Mouse (Mus musculus): ENCODE results near the gene Tmie. TPM values are rescaled to one million over a fixed set of nuclear protein-coding genes. Genes with fewer than 3 reads are reported as not detected.

Gene Tmie
- polyA plus RNA-seq, 1 experiment from 2014 or later = 0.70 TPM

- H3K9ac ChIP-seq (ENCODE audit: low read length) = no peak within 1 kb of the TSS; the same call in 1 of the 2 replicates
- DNase-seq (ENCODE audit: low spot score) (no peak), ATAC-seq (ENCODE audit: insufficient read depth, low FRiP score, low TSS enrichment) (no peak)
- 14% methylated on average over 12 of the region's 12 CpGs for WGBS
- no peaks in the 10 kb centered on the region for H3K36me3 ChIP-seq (ENCODE audit: control insufficient read depth, insufficient read depth, low read length)
- H3K4me3 ChIP-seq (ENCODE audit: low read depth, low read length) = peak within 1 kb of the TSS; percentile 43
- H3K27me3 ChIP-seq (ENCODE audit: control insufficient read depth, insufficient read depth, low read length) = peaks cover 32% of the 10 kb centered on the region
- peak within 1 kb of the TSS; percentile 81 for H3K4me2 ChIP-seq (ENCODE audit: low read depth)
- no peak within 1 kb of the TSS for H3K27ac ChIP-seq (ENCODE audit: low read depth, low read length)
- no peaks in the 10 kb centered on the region for H3K9me3 ChIP-seq (ENCODE audit: control insufficient read depth, low read length)
- H3K4me1 ChIP-seq (ENCODE audit: control insufficient read depth, insufficient read depth, low read length) = peaks cover 12% of the 10 kb centered on the region
Observed at GRCm38 (mm10) chr9:110879191-110879920, 557 bp downstream of the Tmie start, which contains the start of gene Als2cl. Gene Als2cl, plus strand, starts transcription at chr9:110879870.

- ATAC-seq (ENCODE audit: insufficient read depth, low FRiP score, low TSS enrichment) = no peak
- 85% methylated on average over 5 of the region's 5 CpGs for WGBS
Observed at GRCm38 (mm10) chr9:110877888-110878287, 2.0 kb downstream of the Tmie start.

GRCm38 (mm10) chr9:110877353-110877752 lies 2.6 kb downstream of the Tmie start:
- H3K27me3 ChIP-seq (ENCODE audit: control insufficient read depth, insufficient read depth, low read length) = peaks cover 37% of the 10 kb centered on the region
- DNase-seq (ENCODE audit: low spot score) (no peak), ATAC-seq (ENCODE audit: insufficient read depth, low FRiP score, low TSS enrichment) (no peak)
- no peak overlapping the region for H3K4me2 ChIP-seq (ENCODE audit: low read depth)
- no peak overlapping the region for H3K9ac ChIP-seq (ENCODE audit: low read length)
- H3K4me1 ChIP-seq (ENCODE audit: control insufficient read depth, insufficient read depth, low read length) = peaks cover 21% of the 10 kb centered on the region
- no peaks in the 10 kb centered on the region for H3K36me3 ChIP-seq (ENCODE audit: control insufficient read depth, insufficient read depth, low read length)
- WGBS = 84% methylated on average over 1 of the region's 1 CpGs
- no peak overlapping the region for H3K27ac ChIP-seq (ENCODE audit: low read depth, low read length)
- H3K4me3 ChIP-seq (ENCODE audit: low read depth, low read length) = no peak overlapping the region
- H3K9me3 ChIP-seq (ENCODE audit: control insufficient read depth, low read length) = no peaks in the 10 kb centered on the region

More at GRCm38 (mm10) chr9:110877888-110878287, 2.0 kb downstream of the Tmie start:
- H3K4me3 ChIP-seq (ENCODE audit: low read depth, low read length) = no peak overlapping the region
- no peak overlapping the region for H3K27ac ChIP-seq (ENCODE audit: low read depth, low read length)
- H3K27me3 ChIP-seq (ENCODE audit: control insufficient read depth, insufficient read depth, low read length) = peaks cover 37% of the 10 kb centered on the region
- peaks cover 21% of the 10 kb centered on the region for H3K4me1 ChIP-seq (ENCODE audit: control insufficient read depth, insufficient read depth, low read length)
- H3K4me2 ChIP-seq (ENCODE audit: low read depth) = no peak overlapping the region
- no peak for DNase-seq (ENCODE audit: low spot score)
- H3K9me3 ChIP-seq (ENCODE audit: control insufficient read depth, low read length) = no peaks in the 10 kb centered on the region
- no peak overlapping the region for H3K9ac ChIP-seq (ENCODE audit: low read length)
- H3K36me3 ChIP-seq (ENCODE audit: control insufficient read depth, insufficient read depth, low read length) = no peaks in the 10 kb centered on the region

- DNase-seq (ENCODE audit: low spot score) = peak; percentile 29
- no peak overlapping the region for H3K4me2 ChIP-seq (ENCODE audit: low read depth)
Observed at GRCm38 (mm10) chr9:110875288-110875695, 4.6 kb downstream of the Tmie start.

GRCm38 (mm10) chr9:110874660-110875191 lies 5.2 kb downstream of the Tmie start:
- no peak overlapping the region for H3K9ac ChIP-seq (ENCODE audit: low read length)
- peaks cover 19% of the 10 kb centered on the region for H3K27me3 ChIP-seq (ENCODE audit: control insufficient read depth, insufficient read depth, low read length)
- H3K4me3 ChIP-seq (ENCODE audit: low read depth, low read length) = no peak overlapping the region
- no peaks in the 10 kb centered on the region for H3K9me3 ChIP-seq (ENCODE audit: control insufficient read depth, low read length)
- WGBS = 10% methylated on average over 3 of the region's 3 CpGs
- DNase-seq (ENCODE audit: low spot score) (peak; percentile 32), ATAC-seq (ENCODE audit: insufficient read depth, low FRiP score, low TSS enrichment) (peak; percentile 47)
- H3K4me2 ChIP-seq (ENCODE audit: low read depth) = no peak overlapping the region
- peaks cover 21% of the 10 kb centered on the region for H3K4me1 ChIP-seq (ENCODE audit: control insufficient read depth, insufficient read depth, low read length)
- peak overlapping the region; percentile 27; the same call in 1 of the 2 replicates for H3K27ac ChIP-seq (ENCODE audit: low read depth, low read length)
- H3K36me3 ChIP-seq (ENCODE audit: control insufficient read depth, insufficient read depth, low read length) = no peaks in the 10 kb centered on the region

More at GRCm38 (mm10) chr9:110875288-110875695, 4.6 kb downstream of the Tmie start:
- 19% methylated on average over 4 of the region's 6 CpGs for WGBS
- peaks cover 25% of the 10 kb centered on the region for H3K27me3 ChIP-seq (ENCODE audit: control insufficient read depth, insufficient read depth, low read length)
- H3K9me3 ChIP-seq (ENCODE audit: control insufficient read depth, low read length) = no peaks in the 10 kb centered on the region
- H3K36me3 ChIP-seq (ENCODE audit: control insufficient read depth, insufficient read depth, low read length) = no peaks in the 10 kb centered on the region
- no peak overlapping the region for H3K27ac ChIP-seq (ENCODE audit: low read depth, low read length)
- no peak overlapping the region for H3K9ac ChIP-seq (ENCODE audit: low read length)
- no peak overlapping the region for H3K4me3 ChIP-seq (ENCODE audit: low read depth, low read length)
- ATAC-seq (ENCODE audit: insufficient read depth, low FRiP score, low TSS enrichment) = peak; percentile 27; the same call in 1 of the 2 replicates
- H3K4me1 ChIP-seq (ENCODE audit: control insufficient read depth, insufficient read depth, low read length) = peaks cover 21% of the 10 kb centered on the region

- peaks cover 21% of the 10 kb centered on the region for H3K4me1 ChIP-seq (ENCODE audit: control insufficient read depth, insufficient read depth, low read length)
- peak; percentile 59 for DNase-seq (ENCODE audit: low spot score)
- 11% methylated on average over 40 of the region's 40 CpGs for WGBS
- no peaks in the 10 kb centered on the region for H3K9me3 ChIP-seq (ENCODE audit: control insufficient read depth, low read length)
- H3K27ac ChIP-seq (ENCODE audit: low read depth, low read length) = no peak overlapping the region; the same call in 1 of the 2 replicates
- peaks cover 11% of the 10 kb centered on the region for H3K27me3 ChIP-seq (ENCODE audit: control insufficient read depth, insufficient read depth, low read length)
- H3K9ac ChIP-seq (ENCODE audit: low read length) = peak overlapping the region; percentile 22; the same call in 1 of the 2 replicates
- peak; percentile 49 for ATAC-seq (ENCODE audit: insufficient read depth, low FRiP score, low TSS enrichment)
- H3K36me3 ChIP-seq (ENCODE audit: control insufficient read depth, insufficient read depth, low read length) = no peaks in the 10 kb centered on the region
- peak overlapping the region; percentile 57 for H3K4me2 ChIP-seq (ENCODE audit: low read depth)
- H3K4me3 ChIP-seq (ENCODE audit: low read depth, low read length) = peak overlapping the region; percentile 19
Observed at GRCm38 (mm10) chr9:110873681-110874659, 5.9 kb downstream of the Tmie start.

GRCm38 (mm10) chr9:110871030-110871429 lies 8.9 kb downstream of the Tmie start:
- Histone ChIP-seq H3K36me3 (ENCODE audit: control insufficient read depth, insufficient read depth, low read length) (no peaks in the 10 kb centered on the region), H3K4me1 (ENCODE audit: control insufficient read depth, insufficient read depth, low read length) (peaks cover 21% of the 10 kb centered on the region), H3K4me3 (ENCODE audit: low read depth, low read length) (no peak overlapping the region), H3K27ac (ENCODE audit: low read depth, low read length) (no peak overlapping the region), H3K4me2 (ENCODE audit: low read depth) (no peak overlapping the region), H3K27me3 (ENCODE audit: control insufficient read depth, insufficient read depth, low read length) (peaks cover 6% of the 10 kb centered on the region; the same call in 1 of the 2 replicates), H3K9ac (ENCODE audit: low read length) (no peak overlapping the region), H3K9me3 (ENCODE audit: control insufficient read depth, low read length) (no peaks in the 10 kb centered on the region)
- 19% methylated on average over 7 of the region's 7 CpGs for WGBS
- peak; percentile 55 for DNase-seq (ENCODE audit: low spot score)
- ATAC-seq (ENCODE audit: insufficient read depth, low FRiP score, low TSS enrichment) = no peak

- WGBS = 87% methylated on average over 5 of the region's 5 CpGs
- H3K4me2 ChIP-seq (ENCODE audit: low read depth) = no peak overlapping the region
- no peak overlapping the region for H3K9ac ChIP-seq (ENCODE audit: low read length)
- H3K36me3 ChIP-seq (ENCODE audit: control insufficient read depth, insufficient read depth, low read length) = no peaks in the 10 kb centered on the region
- no peak for ATAC-seq (ENCODE audit: insufficient read depth, low FRiP score, low TSS enrichment)
- H3K27ac ChIP-seq (ENCODE audit: low read depth, low read length) = no peak overlapping the region
- H3K4me1 ChIP-seq (ENCODE audit: control insufficient read depth, insufficient read depth, low read length) = peaks cover 4% of the 10 kb centered on the region; the same call in 1 of the 2 replicates
- DNase-seq (ENCODE audit: low spot score) = no peak
- H3K27me3 ChIP-seq (ENCODE audit: control insufficient read depth, insufficient read depth, low read length) = no peaks in the 10 kb centered on the region
- H3K4me3 ChIP-seq (ENCODE audit: low read depth, low read length) = no peak overlapping the region
- H3K9me3 ChIP-seq (ENCODE audit: control insufficient read depth, low read length) = no peaks in the 10 kb centered on the region
Observed at GRCm38 (mm10) chr9:110858967-110859596, 20.8 kb downstream of the Tmie start.
